ENCODE assay signal across 8 mouse cellular contexts in genomic region chr16:19760505-19761496, GRCm38 (mm10). TPM values are rescaled to one million over a fixed set of nuclear protein-coding genes. Genes with fewer than 3 reads are reported as not detected.
DNase-seq lines count a peak whose midpoint lies in the region; ATAC-seq lines count a peak whose summit lies in the region.

No protein-coding gene starts in this region.

- peak overlapping the region; percentile 78 for H3K4me2 ChIP-seq in heart, embryonic 13.5 days

- H3K9ac ChIP-seq in heart, embryonic 13.5 days = peak overlapping the region; percentile 89

- H3K4me1 ChIP-seq in heart, embryonic 13.5 days = peaks cover 17% of the 10 kb centered on the region

- H3K27ac ChIP-seq in heart, embryonic 13.5 days (replicated peaks) = peak overlapping the region; percentile 87

- peaks cover 18% of the 10 kb centered on the region for H3K36me3 ChIP-seq in heart, embryonic 13.5 days

- DNase-seq in spleen, adult 18-20 months = peak; percentile 34 to 52
- no peak for DNase-seq in spleen, adult 12 weeks (ENCODE audit: low spot score)
- DNase-seq in cerebellum, postnatal 4 days (ENCODE audit: low spot score in 2 of 2) = peak; percentile 20 to 37
- peak; percentile 2 to 23 for DNase-seq in kidney, postnatal 36 days
- peak; percentile 10 to 13 for DNase-seq in spleen, postnatal 14 days (ENCODE audit: low spot score in 2 of 2)
- DNase-seq in adipocyte (ENCODE audit: low spot score) = no peak

- H3K27me3 ChIP-seq in heart, embryonic 13.5 days (replicated peaks) = no peaks in the 10 kb centered on the region

- no peaks in the 10 kb centered on the region for H3K9me3 ChIP-seq in heart, embryonic 13.5 days

- WGBS in heart, embryonic 13.5 days = under 1% methylated on average over 61 of the region's 61 CpGs

- ATAC-seq in heart, embryonic 13.5 days (ENCODE audit: extremely low read depth, insufficient number of reproducible peaks, low FRiP score, low TSS enrichment) = peak; percentile 59; the same call in 1 of the 2 replicates
- ATAC-seq in megakaryocyte-erythroid progenitor cell, adult 5-6 weeks (replicated peaks; ENCODE audit: low FRiP score, low TSS enrichment, poor library complexity, severe bottlenecking) = peak; percentile 60

- peak overlapping the region; percentile 64 for H3K4me3 ChIP-seq in heart, embryonic 13.5 days

RNA-seq across cellular contexts. Expression of gene B3gnt5, which starts 0.8 kb away (rescaled TPM):
- 11.5 and 15.2 TPM in 2 replicates for polyA plus RNA-seq in heart, embryonic 13.5 days (2015; fragmentation: Nextera tagmentation; extraction: Ambion mirVana)
- total RNA-seq in megakaryocyte-erythroid progenitor cell, adult 5-6 weeks (2014; fragmentation: Nextera tagmentation) = 1.1 and 2.0 TPM in 2 replicates
- total RNA-seq in megakaryocyte-erythroid progenitor cell, adult 5-6 weeks (2017) = 2.0 and 2.2 TPM in 2 replicates

RNA-seq across cellular contexts. Expression of gene Lamp3, which starts 54.6 kb away (rescaled TPM):
- 0.04 and 0.11 TPM in 2 replicates for polyA plus RNA-seq in heart, embryonic 13.5 days (2015; fragmentation: Nextera tagmentation; extraction: Ambion mirVana)
- total RNA-seq in megakaryocyte-erythroid progenitor cell, adult 5-6 weeks (2014; fragmentation: Nextera tagmentation) = not detected in 2 replicates
- total RNA-seq in megakaryocyte-erythroid progenitor cell, adult 5-6 weeks (2017) = 0.08 TPM in 1 of 2 replicates, not detected in the other

Comparison
In these comparisons a context has a peak if more than half of its experiments do, and no peak if none do; other contexts are left out.
1. DNase-seq: peak in spleen, adult 18-20 months (2 of 2), cerebellum, postnatal 4 days (2 of 2), kidney, postnatal 36 days (2 of 2) and spleen, postnatal 14 days (2 of 2); none in spleen, adult 12 weeks (single experiment) and adipocyte (single experiment).